Mouse (Mus musculus): ENCODE data around the gene Tnik. TPM values are rescaled to one million over a fixed set of nuclear protein-coding genes. Genes with fewer than 3 reads are reported as not detected.

Gene Tnik
- polyA plus RNA-seq, 1 experiment from 2014 or later = 4.3 TPM

- Histone ChIP-seq H3K36me3 (no peaks in the 10 kb centered on the region), H3K27ac (no peak overlapping the region), H3K4me3 (replicated peaks) (no peak overlapping the region), H3K4me1 (peaks cover 32% of the 10 kb centered on the region), H3K9ac (no peak overlapping the region), H3K4me2 (no peak overlapping the region), H3K9me3 (replicated peaks) (no peaks in the 10 kb centered on the region), H3K27me3 (peaks cover 2% of the 10 kb centered on the region)
- WGBS = 51% methylated on average over 7 of the region's 7 CpGs
- no peak for ATAC-seq (replicated peaks; ENCODE audit: low FRiP score)
Observed at GRCm38 (mm10) chr3:28267211-28267610, 4.2 kb downstream of the Tnik start.

GRCm38 (mm10) chr3:28269716-28270115 is 6.7 kb downstream of the Tnik start:
- no peak for ATAC-seq (replicated peaks; ENCODE audit: low FRiP score)
- Histone ChIP-seq H3K9me3 (replicated peaks) (no peaks in the 10 kb centered on the region), H3K4me1 (peaks cover 12% of the 10 kb centered on the region), H3K27ac (no peak overlapping the region), H3K4me3 (replicated peaks) (no peak overlapping the region), H3K4me2 (no peak overlapping the region), H3K36me3 (no peaks in the 10 kb centered on the region), H3K27me3 (no peaks in the 10 kb centered on the region; the same call in 1 of the 2 replicates), H3K9ac (no peak overlapping the region)
- WGBS = 50% methylated on average over 2 of the region's 2 CpGs

- no peak for ATAC-seq (replicated peaks; ENCODE audit: low FRiP score)
- Histone ChIP-seq H3K9ac (no peak overlapping the region), H3K4me2 (no peak overlapping the region), H3K27ac (no peak overlapping the region), H3K36me3 (no peaks in the 10 kb centered on the region), H3K4me1 (no peaks in the 10 kb centered on the region), H3K9me3 (replicated peaks) (no peaks in the 10 kb centered on the region), H3K4me3 (replicated peaks) (no peak overlapping the region), H3K27me3 (no peaks in the 10 kb centered on the region)
Observed at GRCm38 (mm10) chr3:28271884-28272283, 8.9 kb downstream of the Tnik start.

- Histone ChIP-seq H3K4me2 (no peak overlapping the region), H3K36me3 (no peaks in the 10 kb centered on the region), H3K27ac (no peak overlapping the region), H3K27me3 (no peaks in the 10 kb centered on the region), H3K9ac (no peak overlapping the region), H3K9me3 (replicated peaks) (no peaks in the 10 kb centered on the region), H3K4me3 (replicated peaks) (no peak overlapping the region), H3K4me1 (no peaks in the 10 kb centered on the region)
- 88% methylated on average over 4 of the region's 4 CpGs for WGBS
- ATAC-seq (replicated peaks; ENCODE audit: low FRiP score) = no peak
Observed at GRCm38 (mm10) chr3:28274763-28275162, 11.7 kb downstream of the Tnik start.

- Histone ChIP-seq H3K9ac (no peak overlapping the region), H3K4me2 (no peak overlapping the region), H3K4me3 (replicated peaks) (no peak overlapping the region), H3K27ac (no peak overlapping the region), H3K4me1 (no peaks in the 10 kb centered on the region), H3K9me3 (replicated peaks) (no peaks in the 10 kb centered on the region), H3K36me3 (no peaks in the 10 kb centered on the region), H3K27me3 (no peaks in the 10 kb centered on the region)
- ATAC-seq (replicated peaks; ENCODE audit: low FRiP score) = no peak
- 60% methylated on average over 1 of the region's 1 CpGs for WGBS
Observed at GRCm38 (mm10) chr3:28289693-28290092, 26.7 kb downstream of the Tnik start.

GRCm38 (mm10) chr3:28301378-28301777 is 38.4 kb downstream of the Tnik start:
- Histone ChIP-seq H3K9me3 (replicated peaks) (no peaks in the 10 kb centered on the region), H3K27me3 (no peaks in the 10 kb centered on the region), H3K4me1 (no peaks in the 10 kb centered on the region), H3K36me3 (no peaks in the 10 kb centered on the region), H3K9ac (no peak overlapping the region), H3K4me3 (replicated peaks) (no peak overlapping the region), H3K4me2 (no peak overlapping the region), H3K27ac (no peak overlapping the region)
- no peak for ATAC-seq (replicated peaks; ENCODE audit: low FRiP score)
- 68% methylated on average over 4 of the region's 4 CpGs for WGBS

- H3K27ac ChIP-seq = no peak overlapping the region
- 74% methylated on average over 5 of the region's 5 CpGs for WGBS
- H3K4me1 ChIP-seq = no peaks in the 10 kb centered on the region
- H3K4me2 ChIP-seq = no peak overlapping the region
- no peak for ATAC-seq (replicated peaks; ENCODE audit: low FRiP score)
- H3K9me3 ChIP-seq (replicated peaks) = no peaks in the 10 kb centered on the region
- no peaks in the 10 kb centered on the region for H3K27me3 ChIP-seq
- no peak overlapping the region for H3K9ac ChIP-seq
- H3K36me3 ChIP-seq = no peaks in the 10 kb centered on the region
- H3K4me3 ChIP-seq (replicated peaks) = no peak overlapping the region
Observed at GRCm38 (mm10) chr3:28303915-28304314, 40.9 kb downstream of the Tnik start.

- H3K9me3 ChIP-seq (replicated peaks) = no peaks in the 10 kb centered on the region
- H3K27me3 ChIP-seq = no peaks in the 10 kb centered on the region
- no peak overlapping the region for H3K27ac ChIP-seq
- H3K4me3 ChIP-seq (replicated peaks) = no peak overlapping the region
- no peak overlapping the region for H3K4me2 ChIP-seq
- no peak for ATAC-seq (replicated peaks; ENCODE audit: low FRiP score)
- no peak overlapping the region for H3K9ac ChIP-seq
- no peaks in the 10 kb centered on the region for H3K36me3 ChIP-seq
- 78% methylated on average over 3 of the region's 3 CpGs for WGBS
- H3K4me1 ChIP-seq = no peaks in the 10 kb centered on the region
Observed at GRCm38 (mm10) chr3:28306852-28307251, 43.8 kb downstream of the Tnik start.

- Histone ChIP-seq H3K27me3 (no peaks in the 10 kb centered on the region), H3K36me3 (no peaks in the 10 kb centered on the region), H3K9ac (no peak overlapping the region), H3K4me2 (no peak overlapping the region), H3K27ac (no peak overlapping the region), H3K4me3 (replicated peaks) (no peak overlapping the region), H3K4me1 (no peaks in the 10 kb centered on the region), H3K9me3 (replicated peaks) (no peaks in the 10 kb centered on the region)
- ATAC-seq (replicated peaks; ENCODE audit: low FRiP score) = no peak
- WGBS = 90% methylated on average over 2 of the region's 2 CpGs
Observed at GRCm38 (mm10) chr3:28314438-28314837, 51.4 kb downstream of the Tnik start.

- H3K27me3 ChIP-seq = no peaks in the 10 kb centered on the region
- H3K4me1 ChIP-seq = no peaks in the 10 kb centered on the region
- H3K4me3 ChIP-seq (replicated peaks) = no peak overlapping the region
- no peaks in the 10 kb centered on the region for H3K9me3 ChIP-seq (replicated peaks)
- no peak overlapping the region for H3K9ac ChIP-seq
- H3K4me2 ChIP-seq = no peak overlapping the region
- no peak overlapping the region for H3K27ac ChIP-seq
- H3K36me3 ChIP-seq = no peaks in the 10 kb centered on the region
- no peak for ATAC-seq (replicated peaks; ENCODE audit: low FRiP score)
- WGBS = 85% methylated on average over 1 of the region's 1 CpGs
Observed at GRCm38 (mm10) chr3:28317339-28317738, 54.3 kb downstream of the Tnik start.

- H3K4me1 ChIP-seq = no peaks in the 10 kb centered on the region
- no peak overlapping the region for H3K4me3 ChIP-seq (replicated peaks)
- H3K27ac ChIP-seq = no peak overlapping the region
- no peaks in the 10 kb centered on the region for H3K36me3 ChIP-seq
- no peaks in the 10 kb centered on the region for H3K27me3 ChIP-seq
- H3K4me2 ChIP-seq = no peak overlapping the region
- no peak overlapping the region for H3K9ac ChIP-seq
- no peaks in the 10 kb centered on the region for H3K9me3 ChIP-seq (replicated peaks)
- ATAC-seq (replicated peaks; ENCODE audit: low FRiP score) = no peak
- WGBS = 85% methylated on average over 8 of the region's 8 CpGs
Observed at GRCm38 (mm10) chr3:28321635-28322034, 58.6 kb downstream of the Tnik start.

GRCm38 (mm10) chr3:28325613-28326233 is 62.7 kb downstream of the Tnik start:
- H3K9me3 ChIP-seq (replicated peaks) = no peaks in the 10 kb centered on the region
- H3K27me3 ChIP-seq = no peaks in the 10 kb centered on the region
- no peak for ATAC-seq (replicated peaks; ENCODE audit: low FRiP score)
- WGBS = 91% methylated on average over 8 of the region's 8 CpGs
- H3K4me3 ChIP-seq (replicated peaks) = no peak overlapping the region
- H3K36me3 ChIP-seq = no peaks in the 10 kb centered on the region
- no peaks in the 10 kb centered on the region for H3K4me1 ChIP-seq
- no peak overlapping the region for H3K27ac ChIP-seq
- no peak overlapping the region for H3K4me2 ChIP-seq
- H3K9ac ChIP-seq = no peak overlapping the region

GRCm38 (mm10) chr3:28332316-28332715 is 69.3 kb downstream of the Tnik start:
- no peak for ATAC-seq (replicated peaks; ENCODE audit: low FRiP score)
- Histone ChIP-seq H3K27me3 (no peaks in the 10 kb centered on the region), H3K36me3 (no peaks in the 10 kb centered on the region), H3K4me2 (no peak overlapping the region), H3K4me3 (replicated peaks) (no peak overlapping the region), H3K9ac (no peak overlapping the region), H3K4me1 (no peaks in the 10 kb centered on the region), H3K9me3 (replicated peaks) (no peaks in the 10 kb centered on the region), H3K27ac (no peak overlapping the region)
- WGBS = 66% methylated on average over 5 of the region's 5 CpGs

Data from kidney, embryonic 15.5 days (tissue).